Mouse (Mus musculus): ENCODE measurements around the gene Tspan4.

Gene Tspan4

DNA sequence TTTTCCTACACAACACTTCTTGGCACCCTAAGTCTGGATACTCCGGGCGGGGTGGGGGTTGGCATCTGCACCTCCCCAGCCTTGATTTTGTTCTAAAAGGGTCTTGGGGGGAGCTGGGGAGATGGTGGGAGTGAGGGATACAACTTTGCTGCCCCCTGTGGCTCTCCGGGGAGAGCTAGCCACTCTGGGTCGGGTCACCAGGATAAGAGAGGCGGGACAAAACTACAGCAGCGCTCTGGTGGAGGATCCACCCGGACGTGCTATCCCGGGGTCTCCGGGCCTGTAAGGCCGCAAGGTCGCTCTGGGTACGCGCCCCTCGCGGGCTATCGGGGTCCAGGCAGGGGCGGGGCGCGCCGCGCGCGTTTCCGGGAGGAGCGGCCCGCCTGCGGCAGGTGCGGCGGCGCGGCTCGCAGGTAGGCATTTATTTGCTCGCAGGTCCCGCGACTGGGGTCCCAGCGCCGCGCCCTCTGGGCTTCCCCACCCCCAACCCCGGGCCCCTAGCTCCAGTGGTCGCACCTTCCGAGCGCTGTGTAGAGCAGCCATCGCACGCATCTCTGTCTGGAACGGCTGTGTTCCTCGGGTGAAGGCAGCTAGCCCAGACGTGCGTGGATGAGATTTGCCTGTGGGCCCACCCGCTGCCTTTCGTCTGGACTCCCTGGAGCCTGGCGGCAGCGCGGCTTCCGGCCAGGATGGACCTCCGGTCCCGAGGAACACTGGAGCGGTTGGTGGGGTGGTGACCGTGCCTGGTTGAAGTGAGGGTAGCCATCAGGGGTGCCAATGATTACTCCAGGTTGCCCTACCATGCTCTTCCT, 13.3 kb upstream of the Tspan4 start:
- DNase-seq (ENCODE audit: low read depth, low spot score), result no peak

DNA sequence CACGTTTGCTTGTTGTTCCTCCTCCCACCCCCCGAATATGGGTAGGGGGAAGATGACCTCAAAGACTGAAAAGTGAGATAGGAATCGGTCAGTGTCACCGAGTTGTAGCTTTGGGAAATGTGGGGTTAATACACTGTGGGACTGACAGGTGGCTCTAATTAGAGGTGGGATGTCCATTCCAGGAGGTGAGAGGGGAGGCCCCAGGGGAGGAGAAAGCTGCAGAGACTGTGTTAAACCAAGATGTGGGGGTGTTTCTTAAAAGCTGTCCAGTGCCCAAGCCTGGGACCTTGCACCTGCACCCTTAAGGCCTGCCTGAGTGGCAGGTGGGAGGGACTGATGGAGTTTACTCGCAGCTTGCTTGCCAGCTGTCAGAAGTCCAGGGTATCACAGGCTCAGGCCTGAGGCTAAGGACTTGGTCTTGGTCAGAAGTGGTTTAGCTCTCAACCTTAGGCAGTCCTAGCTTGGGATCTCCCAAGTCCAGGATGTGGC, 12.7 kb upstream of the Tspan4 start:
- no peak for DNase-seq (ENCODE audit: low read depth, low spot score)

DNA sequence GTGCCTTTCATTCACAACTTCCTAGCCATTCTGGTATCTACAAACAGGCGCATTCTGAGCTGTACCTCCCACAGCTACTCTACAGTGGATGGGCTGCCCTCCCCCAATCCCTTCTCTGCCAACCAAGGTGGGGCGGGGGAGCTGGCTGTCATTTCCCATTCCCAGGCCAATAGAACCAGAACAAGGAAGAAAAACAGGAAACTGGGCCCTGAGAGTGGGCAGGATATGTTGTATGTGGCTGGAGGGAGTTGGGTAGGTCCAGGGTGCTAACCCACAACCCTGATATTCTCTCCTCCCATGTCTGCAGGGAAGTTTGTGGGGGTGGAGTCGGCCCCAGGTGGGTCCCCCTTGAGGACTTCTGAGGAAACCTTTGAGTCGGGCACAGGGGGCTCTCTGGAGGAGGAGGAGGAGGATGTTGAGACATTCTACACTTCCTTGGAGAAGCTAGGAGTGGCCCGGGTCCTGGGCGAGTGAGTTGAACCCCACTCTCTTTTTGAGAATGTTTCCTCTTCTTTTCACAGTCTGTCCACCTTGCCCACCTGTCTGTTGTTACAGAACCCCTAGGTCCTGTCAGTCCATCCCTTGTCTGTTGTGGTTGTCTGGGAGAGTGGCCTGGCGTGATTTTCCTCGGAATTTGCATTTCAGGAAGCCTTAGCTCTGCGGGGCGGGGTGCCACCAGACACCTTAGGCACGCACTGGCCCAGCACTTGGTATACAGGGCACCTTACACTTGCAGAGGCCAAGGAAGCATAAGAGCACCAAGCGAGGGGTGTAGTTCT, 11.0 kb upstream of the Tspan4 start:
- no peak for DNase-seq (ENCODE audit: low read depth, low spot score)

DNA sequence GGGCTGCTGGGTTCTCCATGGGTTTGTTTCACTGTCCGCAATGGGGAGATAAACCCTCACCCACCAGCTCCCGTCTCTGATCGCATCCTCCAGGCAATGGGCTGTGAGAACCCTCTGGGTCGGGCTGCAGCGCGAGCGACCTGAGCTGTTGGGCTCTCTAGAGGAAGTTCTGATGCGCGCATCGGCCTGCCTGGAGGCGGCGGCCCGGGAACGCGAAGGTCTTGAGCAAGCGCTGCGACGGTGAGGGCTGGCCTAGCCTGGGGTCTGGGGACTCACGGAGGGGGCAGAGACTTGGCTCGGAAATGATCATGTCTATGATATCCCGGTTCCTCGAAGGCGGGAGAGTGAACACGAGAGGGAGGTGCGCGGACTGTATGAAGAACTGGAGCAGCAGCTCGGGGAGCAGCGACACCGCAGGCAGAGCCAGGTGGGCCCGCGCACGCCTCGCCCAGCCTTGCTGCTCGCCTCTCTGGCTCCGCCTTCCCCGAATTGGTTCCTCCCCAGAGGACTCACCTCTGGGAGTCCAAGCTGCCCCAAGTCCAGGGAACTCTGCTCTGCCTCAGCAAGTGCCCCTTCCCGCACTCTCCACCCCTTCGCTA, 10.3 kb upstream of the Tspan4 start:
- no peak for DNase-seq (ENCODE audit: low read depth, low spot score)

DNA sequence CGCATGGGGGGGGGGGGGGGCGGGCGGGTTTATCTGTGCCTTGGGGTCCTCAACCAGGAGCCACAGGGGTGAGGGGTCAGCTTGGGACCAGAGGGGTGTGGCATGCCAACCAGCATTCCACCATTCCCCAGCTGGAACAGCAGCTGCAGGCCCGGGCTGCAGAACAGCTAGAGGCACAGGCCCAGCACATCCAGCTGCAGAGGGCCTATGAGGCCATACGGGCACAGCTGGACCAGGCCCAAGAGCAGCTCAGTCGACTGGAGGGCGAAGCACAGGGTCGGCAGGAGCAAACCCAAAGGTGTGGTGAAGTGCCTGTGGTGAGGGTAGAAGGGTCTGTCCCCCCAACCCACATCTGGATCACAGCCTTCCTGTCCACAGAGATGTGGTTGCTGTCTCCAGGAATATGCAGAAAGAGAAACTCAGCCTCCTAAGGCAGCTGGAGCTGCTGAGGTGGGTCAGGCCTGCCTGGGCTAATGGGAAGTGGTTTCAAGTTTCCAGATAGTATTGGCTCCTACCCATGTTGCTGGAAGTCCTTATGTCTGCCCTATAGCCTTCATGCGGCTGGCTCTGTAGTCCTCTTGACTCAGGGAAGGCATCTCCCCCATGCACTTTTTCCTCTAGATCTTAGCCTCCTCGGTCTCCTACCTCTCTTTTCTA, 9.5 kb upstream of the Tspan4 start:
- DNase-seq (ENCODE audit: low read depth, low spot score), result no peak

DNA sequence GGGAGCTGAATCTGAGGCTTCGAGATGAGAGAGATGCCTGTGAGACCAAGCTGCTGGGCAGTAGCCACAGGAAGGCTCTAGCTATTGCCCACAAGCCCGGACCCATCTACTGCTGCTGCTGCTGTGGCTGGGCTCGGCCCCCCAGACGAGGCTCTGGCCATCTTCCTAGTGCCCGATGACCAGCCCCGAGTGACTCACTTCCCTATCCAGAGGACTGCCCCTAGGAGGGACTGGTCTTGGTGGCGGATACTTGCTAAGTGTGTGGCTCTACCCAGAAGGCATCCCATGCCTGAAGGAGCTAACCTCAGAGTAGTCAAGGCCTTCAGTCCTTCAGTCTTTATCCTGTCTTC, 9.0 kb upstream of the Tspan4 start:
- no peak for DNase-seq (ENCODE audit: low read depth, low spot score)

DNA sequence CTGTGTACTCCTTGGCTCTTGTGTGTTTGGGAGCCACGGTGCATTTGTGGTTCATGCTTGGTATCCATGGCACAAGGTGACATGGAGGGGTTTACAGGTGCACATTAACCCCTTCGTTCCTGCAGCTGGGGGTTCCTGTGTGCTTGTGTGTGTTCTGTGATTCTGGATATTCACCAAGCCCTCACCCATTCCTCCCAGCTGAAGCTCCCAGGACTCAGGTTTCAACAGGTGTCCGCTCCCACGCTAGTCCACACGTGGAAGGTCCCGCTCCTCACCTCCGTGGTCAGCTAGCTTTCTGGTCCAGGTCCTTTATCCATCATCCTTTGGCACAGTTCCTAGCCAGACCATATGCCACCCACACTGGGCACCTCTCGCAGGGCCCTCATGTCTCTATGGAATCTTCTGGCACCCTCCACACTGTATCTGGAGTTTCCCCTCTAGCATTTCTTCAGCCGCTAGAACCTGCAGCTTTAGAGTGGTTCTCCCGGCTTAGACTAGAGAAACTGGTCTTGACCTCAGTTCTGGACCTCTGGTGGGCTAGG, 8.4 kb upstream of the Tspan4 start:
- DNase-seq (ENCODE audit: low read depth, low spot score), result no peak

DNA sequence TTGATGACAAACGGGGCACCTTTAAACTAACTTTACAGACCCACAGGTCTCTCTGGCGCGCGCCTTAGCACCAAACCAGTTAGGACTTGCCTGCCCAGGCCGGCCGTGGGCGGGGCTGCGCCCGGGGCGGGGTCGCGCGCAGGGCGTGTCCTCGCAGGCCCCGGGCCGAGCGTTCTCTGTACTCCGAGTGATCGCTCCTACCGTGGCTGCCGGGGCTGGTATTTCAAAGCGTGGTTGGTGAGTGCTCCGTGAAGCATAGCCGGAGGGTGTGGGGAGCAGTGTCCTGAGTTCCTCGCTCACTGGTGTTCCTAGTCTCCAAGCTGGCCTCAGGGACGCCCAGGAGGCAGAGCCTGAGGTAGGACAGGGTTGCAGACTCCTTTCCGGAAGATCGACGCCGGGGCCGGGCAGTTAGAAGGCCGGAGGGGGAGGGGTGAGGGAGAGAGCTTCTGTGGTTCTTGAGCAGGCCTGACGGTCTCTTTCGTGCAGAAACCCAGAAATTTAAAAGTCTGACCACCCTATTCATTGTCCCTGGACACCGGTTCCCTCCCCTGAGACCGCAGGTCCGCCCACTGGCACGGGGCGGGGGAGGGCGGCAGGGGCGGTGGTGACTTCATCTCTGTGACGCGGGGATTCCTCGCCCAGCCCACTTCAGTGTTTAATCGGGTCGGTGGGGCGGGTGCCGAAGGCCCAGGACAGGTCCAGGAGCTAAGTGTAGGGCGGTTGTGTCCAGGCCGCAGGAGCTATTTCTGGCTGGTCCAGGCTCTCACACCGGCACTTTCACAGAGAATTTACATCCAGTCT, 7.6 kb upstream of the Tspan4 start, which contains the start of gene Cd151:
Cd151 (plus strand) TSS at position 163 of the 801 bp plus-strand sequence.
- peak; percentile 81 for DNase-seq (ENCODE audit: low read depth, low spot score)

DNA sequence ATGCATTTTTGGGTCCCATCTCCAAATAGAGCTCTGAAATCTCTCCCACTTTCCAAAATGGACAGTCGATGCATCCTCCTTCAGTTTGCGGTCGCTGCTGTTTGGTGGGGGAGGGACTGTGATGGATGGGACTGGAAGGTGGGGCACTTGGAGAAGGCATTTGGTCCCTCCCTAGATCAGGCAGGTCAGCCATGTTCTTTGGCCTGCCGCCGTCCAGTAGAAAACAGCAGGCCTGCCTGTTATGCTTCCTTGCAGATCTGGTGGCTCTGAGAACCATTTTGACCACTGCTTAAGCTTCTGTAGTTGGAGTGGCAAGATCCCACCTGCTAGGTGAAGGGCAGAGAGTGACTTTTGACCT, 6.9 kb upstream of the Tspan4 start:
- peak; percentile 35 for DNase-seq (ENCODE audit: low read depth, low spot score)

DNA sequence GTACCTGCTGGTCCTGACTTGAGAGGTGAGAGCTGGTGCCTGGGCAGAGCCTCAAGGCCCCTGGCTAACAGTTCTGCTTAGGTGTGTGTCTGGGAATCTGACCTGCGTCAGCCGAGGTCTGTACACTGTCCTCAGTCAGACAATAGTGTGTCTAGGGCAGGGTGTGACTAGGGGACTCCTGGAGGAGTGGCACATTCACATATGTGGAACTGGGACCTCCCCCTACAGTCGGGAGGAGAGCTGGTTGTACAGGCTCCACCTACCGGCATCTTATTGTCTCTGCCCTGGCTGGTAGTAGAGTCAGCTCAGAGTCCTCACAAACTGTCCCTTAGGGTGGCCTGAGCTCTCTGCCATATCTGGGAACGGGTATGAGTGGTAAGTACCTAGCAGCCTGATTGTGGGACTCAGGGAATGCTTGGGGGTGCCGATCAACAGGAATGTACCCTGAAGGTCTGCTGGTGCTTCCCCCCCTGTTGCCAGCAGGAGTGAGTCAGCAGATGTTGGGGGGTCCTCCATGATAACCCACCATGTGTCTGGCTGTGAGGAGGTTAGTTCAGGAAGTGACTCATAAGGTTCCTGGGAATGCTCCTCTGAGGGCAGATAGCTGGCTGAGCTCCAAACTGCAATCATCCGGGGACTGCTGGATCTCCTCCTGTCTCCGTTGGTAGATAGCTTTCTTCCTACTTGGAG, 6.4 kb upstream of the Tspan4 start:
- peak; percentile 76 for DNase-seq (ENCODE audit: low read depth, low spot score)

DNA sequence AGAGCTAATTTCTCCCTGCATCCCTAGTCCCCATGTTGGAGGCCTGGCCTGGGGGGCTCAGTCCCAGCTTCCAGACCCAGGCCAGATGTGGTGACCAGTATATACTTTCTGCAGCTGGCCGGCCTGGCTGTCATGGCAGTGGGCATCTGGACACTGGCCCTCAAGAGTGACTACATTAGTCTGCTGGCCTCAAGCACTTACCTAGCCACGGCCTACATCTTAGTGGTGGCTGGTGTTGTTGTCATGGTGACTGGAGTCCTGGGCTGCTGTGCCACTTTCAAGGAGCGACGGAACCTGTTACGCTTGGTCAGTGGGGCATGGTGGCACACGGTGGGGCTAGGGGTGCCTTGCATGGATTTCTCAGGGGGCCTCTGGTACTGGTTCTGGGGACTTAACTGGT, 5.7 kb upstream of the Tspan4 start:
- DNase-seq (ENCODE audit: low read depth, low spot score), result no peak

DNA sequence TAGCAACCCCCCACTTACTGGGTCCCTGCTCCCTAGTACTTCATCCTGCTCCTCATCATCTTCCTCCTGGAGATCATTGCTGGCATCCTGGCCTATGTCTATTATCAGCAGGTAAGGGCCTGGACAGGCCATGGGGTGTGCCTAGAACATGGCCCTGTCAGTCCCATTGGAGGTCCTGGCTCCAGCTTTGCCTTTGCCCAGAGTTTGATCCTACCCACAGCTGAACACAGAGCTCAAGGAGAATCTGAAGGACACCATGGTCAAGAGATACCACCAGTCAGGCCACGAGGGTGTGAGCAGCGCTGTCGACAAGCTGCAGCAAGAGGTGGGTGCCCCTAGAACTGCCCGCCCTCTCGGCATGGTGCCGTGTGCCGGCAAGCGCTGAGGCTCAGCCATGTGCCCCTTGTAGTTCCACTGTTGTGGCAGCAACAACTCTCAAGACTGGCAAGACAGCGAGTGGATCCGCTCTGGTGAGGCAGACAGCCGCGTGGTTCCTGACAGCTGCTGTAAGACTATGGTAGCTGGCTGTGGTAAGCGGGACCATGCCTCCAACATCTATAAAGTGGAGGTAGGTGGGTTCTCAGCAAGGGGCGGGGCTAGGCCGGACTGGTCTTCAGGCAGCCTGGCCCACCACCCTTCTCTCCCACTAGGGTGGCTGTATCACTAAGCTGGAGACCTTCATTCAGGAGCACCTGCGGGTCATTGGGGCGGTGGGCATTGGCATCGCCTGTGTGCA, 5.0 kb upstream of the Tspan4 start:
- DNase-seq (ENCODE audit: low read depth, low spot score), result no peak

DNA sequence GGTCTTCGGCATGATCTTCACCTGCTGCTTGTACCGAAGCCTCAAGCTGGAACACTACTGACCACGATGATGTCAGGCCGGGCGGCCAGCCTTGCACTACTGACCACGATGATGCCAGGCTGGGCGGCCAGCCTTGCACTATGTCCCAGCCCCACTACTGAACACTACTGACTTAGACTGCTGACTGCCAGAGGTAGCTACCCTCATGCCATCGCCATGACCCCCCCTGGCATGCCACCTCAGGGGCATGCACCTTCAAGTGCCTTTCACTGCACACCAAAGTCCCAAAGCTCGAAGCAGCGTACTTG, 4.4 kb upstream of the Tspan4 start:
- DNase-seq (ENCODE audit: low read depth, low spot score), result no peak

DNA sequence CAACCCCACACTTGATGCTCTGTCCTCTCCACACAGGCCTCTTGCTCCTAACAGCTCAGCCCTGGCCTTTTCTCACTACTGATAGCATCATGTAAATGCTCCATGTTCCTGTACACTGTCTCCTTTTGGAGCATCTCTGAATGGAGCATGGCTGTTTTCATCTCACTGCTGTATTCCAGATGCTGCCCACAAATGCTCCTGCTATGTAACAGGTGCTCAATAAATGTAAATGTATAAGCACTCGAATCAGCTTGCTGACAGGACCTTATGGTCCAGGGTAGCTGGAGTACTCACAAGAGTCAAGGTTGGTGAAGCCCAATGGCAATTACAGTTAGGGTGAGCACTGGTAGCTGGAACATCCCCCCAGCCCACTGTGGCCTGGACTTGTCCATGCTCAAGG, 3.8 kb upstream of the Tspan4 start:
- DNase-seq (ENCODE audit: low read depth, low spot score), result no peak

DNA sequence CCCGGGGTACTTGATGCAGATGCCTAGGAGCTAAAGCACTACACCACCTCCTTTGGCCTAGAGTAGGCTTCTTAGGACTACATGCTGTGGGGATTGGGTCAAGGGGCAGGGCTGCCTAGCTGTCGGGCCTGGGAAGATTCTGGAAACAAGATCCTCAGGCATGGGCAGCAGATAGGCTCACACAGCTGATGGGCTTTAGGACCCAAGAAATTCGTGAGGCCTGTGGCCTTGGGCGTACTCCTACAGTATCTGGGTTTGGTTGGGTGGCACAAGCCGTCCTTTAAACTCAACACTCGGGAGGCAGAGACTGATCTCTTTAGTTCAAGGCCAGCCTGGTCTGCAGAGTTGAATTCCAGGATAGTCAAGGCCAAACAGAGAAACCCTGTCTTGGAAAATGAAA, 2.8 kb upstream of the Tspan4 start:
- no peak for DNase-seq (ENCODE audit: low read depth, low spot score)

DNA sequence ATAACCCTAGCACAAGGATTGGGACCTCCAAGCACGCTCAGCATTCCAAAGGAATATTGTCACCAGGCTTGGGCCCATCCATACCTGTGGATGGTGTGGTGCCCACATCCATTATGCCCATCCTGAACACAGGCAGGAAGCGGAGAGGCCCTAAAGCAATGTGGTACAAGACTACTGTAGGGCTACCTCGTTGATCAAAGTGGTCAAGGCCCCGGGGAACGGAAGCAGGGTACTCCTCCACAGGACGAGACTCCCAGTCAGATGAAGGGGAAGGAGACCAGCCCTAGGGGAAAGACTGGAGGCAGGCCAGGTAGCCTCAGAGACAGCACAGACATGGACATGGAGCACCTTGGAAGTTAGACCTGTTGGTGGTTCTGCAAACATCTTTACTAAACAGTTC, 2.3 kb upstream of the Tspan4 start:
- DNase-seq (ENCODE audit: low read depth, low spot score), result no peak

DNA sequence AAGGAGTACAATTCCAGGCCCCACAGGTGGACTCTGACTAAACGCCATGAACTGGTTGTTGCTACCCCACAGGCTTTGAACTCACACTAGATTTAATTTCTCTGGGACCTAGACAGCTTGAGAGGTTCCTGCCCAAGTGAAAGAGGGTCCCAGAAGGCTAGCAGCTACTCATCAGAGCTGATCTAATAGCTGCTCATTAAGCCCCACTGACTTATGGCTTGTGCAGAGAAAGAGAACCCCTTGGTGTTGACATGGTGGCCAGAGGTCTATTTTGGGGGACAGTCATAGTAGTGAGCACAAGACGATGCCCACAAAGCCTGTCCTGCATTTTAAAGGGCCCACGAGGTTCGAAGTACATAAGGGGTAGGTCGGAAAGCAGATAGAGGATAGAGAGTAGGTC, 880 bp upstream of the Tspan4 start:
- DNase-seq (ENCODE audit: low read depth, low spot score), result no peak

DNA sequence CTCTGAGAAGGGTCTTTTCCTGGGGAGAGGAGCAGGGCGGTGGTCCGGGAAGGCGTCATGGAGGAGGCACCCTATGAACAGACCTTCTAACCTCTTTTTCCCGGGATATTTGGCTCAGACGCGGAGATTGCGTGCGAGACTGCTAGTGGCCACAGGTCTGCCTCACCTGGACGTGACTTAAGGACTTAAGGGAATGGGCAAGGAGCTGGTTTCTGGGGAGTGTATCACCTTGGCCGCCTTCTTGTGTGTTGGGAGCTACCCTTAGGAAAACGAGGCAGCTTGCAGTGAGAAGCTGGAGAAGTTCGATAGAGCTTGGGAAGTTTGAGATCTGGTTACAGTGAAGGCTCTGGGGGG, 742 bp downstream of the Tspan4 start:
- no peak for DNase-seq (ENCODE audit: low read depth, low spot score)

DNA sequence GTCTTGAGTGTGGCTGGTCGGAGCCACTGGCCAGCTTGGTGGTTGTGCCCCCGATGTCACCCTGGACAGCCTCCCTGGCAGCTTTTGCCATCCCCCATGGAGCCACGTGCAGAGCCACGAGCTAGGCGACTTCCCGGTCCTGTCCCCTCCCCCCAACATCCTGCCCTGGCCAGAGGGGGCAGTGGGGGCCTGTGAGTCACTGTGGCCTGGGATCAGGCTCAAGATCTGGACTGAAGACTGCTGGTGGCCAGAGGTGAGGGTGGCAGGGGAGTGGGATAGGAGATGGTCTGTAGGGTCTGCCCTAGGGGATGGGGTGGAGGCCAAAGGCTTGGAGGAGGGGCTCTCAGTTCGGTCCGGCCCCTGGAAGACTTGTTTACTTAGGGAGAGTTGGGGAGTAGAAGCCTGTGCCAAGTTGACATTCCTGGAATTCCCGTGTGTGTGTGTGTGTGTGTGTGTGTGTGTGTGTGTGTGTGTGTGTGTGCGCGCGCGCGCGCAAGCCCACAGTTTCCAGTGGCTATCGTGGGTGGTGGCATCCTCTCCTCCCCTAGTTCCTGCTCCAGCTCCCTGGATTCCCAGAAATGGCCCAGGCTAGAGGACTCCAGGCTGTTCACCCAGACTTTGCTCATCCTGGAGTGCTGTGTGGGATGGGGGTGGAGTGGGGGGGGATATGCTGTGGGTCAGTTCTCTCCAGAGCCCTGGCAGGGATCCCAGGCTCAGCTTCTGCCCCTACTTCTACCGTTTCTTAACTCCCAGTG, 1.4 kb downstream of the Tspan4 start:
- DNase-seq (ENCODE audit: low read depth, low spot score), result peak; percentile 68
